8 mouse cellular contexts compared by ENCODE assay signal in genomic region chr6:100704574-100705365, GRCm38 (mm10). TPM values are rescaled to one million over a fixed set of nuclear protein-coding genes. Genes with fewer than 3 reads are reported as not detected.
A peak's percentile ranks its signal among the peaks of the same experiment; 100 is the strongest.
DNase-seq lines count a peak whose midpoint lies in the region; ATAC-seq lines count a peak whose summit lies in the region.

TSS of gene Gxylt2 (plus strand) at chr6:100704734.

- peak within 1 kb of the TSS; percentile 50 for H3K9ac ChIP-seq in forebrain, embryonic 11.5 days (ENCODE audit: low read length)

- peaks cover 15% of the 10 kb centered on the region for H3K27me3 ChIP-seq in forebrain, embryonic 11.5 days (ENCODE audit: control insufficient read depth, insufficient read depth, low read length)

- peak; percentile 92 for ATAC-seq in forebrain, embryonic 11.5 days (replicated peaks; ENCODE audit: low FRiP score)

- intact Hi-C loops in heart, postnatal 25 days (cut with DNase I) = no loop called here

- peak within 1 kb of the TSS; percentile 84 for H3K4me2 ChIP-seq in forebrain, embryonic 11.5 days (ENCODE audit: low read depth, low read length, severe bottlenecking)

- H3K9me3 ChIP-seq in forebrain, embryonic 11.5 days (ENCODE audit: control insufficient read depth, low read length) = no peaks in the 10 kb centered on the region

- DNase-seq in 3134 (ENCODE audit: extremely low read depth, insufficient read length, low spot score) = peak; percentile 86
- DNase-seq in Muller cell, postnatal 12 days (ENCODE audit: inconsistent ontology term) = peak; percentile 73
- DNase-seq in forebrain, embryonic 11.5 days (ENCODE audit: low spot score) = peak; percentile 80
- peak; percentile 34 for DNase-seq in heart, postnatal 25 days (ENCODE audit: low spot score)
- DNase-seq in layer of hippocampus, postnatal 36 days = peak; percentile 31 to 43
- peak; percentile 77 for DNase-seq in mesoderm, embryonic 11.5 days (ENCODE audit: low read depth, low spot score)
- peak; percentile 27 for DNase-seq in skeletal muscle tissue, adult 2 months (ENCODE audit: low read depth, low spot score)
- no peak for DNase-seq in B cell, adult 2 months

- H3K27ac ChIP-seq in forebrain, embryonic 11.5 days (ENCODE audit: low read depth, low read length) = no peak within 1 kb of the TSS

- under 1% methylated on average over 68 of the region's 77 CpGs for WGBS in forebrain, embryonic 11.5 days

- peaks cover 7% of the 10 kb centered on the region for H3K4me1 ChIP-seq in forebrain, embryonic 11.5 days (replicated peaks; ENCODE audit: control insufficient read depth, insufficient read depth, low read length)

- H3K4me3 ChIP-seq in forebrain, embryonic 11.5 days (ENCODE audit: low read depth, low read length) = peak within 1 kb of the TSS; percentile 49

- H3K36me3 ChIP-seq in forebrain, embryonic 11.5 days (ENCODE audit: control insufficient read depth, insufficient read depth, low read length) = no peaks in the 10 kb centered on the region

RNA-seq across cellular contexts. Expression of gene Gxylt2, which starts in this region (rescaled TPM):
- 2.8 and 3.2 TPM in 2 replicates for polyA plus RNA-seq in forebrain, embryonic 11.5 days (2014; fragmentation: Nextera tagmentation; extraction: Ambion mirVana)
- total RNA-seq in heart, postnatal 25 days (2021) = 1 to 10 TPM; 3.5 to 4.7 TPM
- 1 to 10 TPM; 1.7 to 2.1 TPM for total RNA-seq in layer of hippocampus, postnatal 36 days (2021)

Comparison
In these comparisons a context has a peak if more than half of its experiments do, and no peak if none do; other contexts are left out.
1. DNase-seq: peak in 3134 (single experiment), Muller cell, postnatal 12 days (single experiment), forebrain, embryonic 11.5 days (single experiment), heart, postnatal 25 days (single experiment), layer of hippocampus, postnatal 36 days (2 of 2), mesoderm, embryonic 11.5 days (single experiment) and skeletal muscle tissue, adult 2 months (single experiment); none in B cell, adult 2 months (0 of 2).